Mouse (Mus musculus) yolk sac, embryonic 10.5 days (tissue): ENCODE measurements around the gene Vmn1r19.
"Not testable (repeated sequence)": the region's sequence is repeated elsewhere in the genome, so short reads cannot be mapped to it uniquely, and the experiment has no call there.

Experiments used
- DNase-seq: peaks from one replicate; pipeline ENCODE4 v3.0.0-alpha.2; 2017; ENCODE audit warnings: low spot score

The Vmn1r19 gene

GRCm38 (mm10) chr6:57403480-57403879, at the start of gene Vmn1r19:
Gene Vmn1r19, plus strand, starts transcription at chr6:57403780.
- DNase-seq = not testable (repeated sequence)

GRCm38 (mm10) chr6:57356864-57357263, 46.7 kb upstream of the Vmn1r19 start:
- no peak for DNase-seq

- DNase-seq = no peak
Observed at GRCm38 (mm10) chr6:57363627-57364026, 40.0 kb upstream of the Vmn1r19 start, which contains the start of gene Vmn1r17. Gene Vmn1r17, minus strand, starts transcription at chr6:57363727.

GRCm38 (mm10) chr6:57365866-57366265, 37.7 kb upstream of the Vmn1r19 start:
- DNase-seq = not testable (repeated sequence)

GRCm38 (mm10) chr6:57367496-57367895, 36.1 kb upstream of the Vmn1r19 start:
- DNase-seq = no peak

GRCm38 (mm10) chr6:57395683-57396082, 7.9 kb upstream of the Vmn1r19 start, which contains the start of gene Vmn1r18:
Gene Vmn1r18, minus strand, starts transcription at chr6:57395783.
- DNase-seq = no peak

- no peak for DNase-seq
Observed at GRCm38 (mm10) chr6:57428630-57429029, 25.1 kb downstream of the Vmn1r19 start, which contains the start of gene Vmn1r20. Gene Vmn1r20, plus strand, starts transcription at chr6:57428930.

GRCm38 (mm10) chr6:57431196-57431595, 27.6 kb downstream of the Vmn1r19 start:
- no peak for DNase-seq
